Mouse (Mus musculus) gastrocnemius, adult 18-20 months (tissue): ENCODE results near the gene Fbxw5. TPM values are rescaled to one million over a fixed set of nuclear protein-coding genes. Genes with fewer than 3 reads are reported as not detected.
A peak's percentile ranks its signal among the peaks of the same experiment; 100 is the strongest.

Experiments used
- DNase-seq: peaks from one replicate; pipeline ENCODE4 v3.0.0; 2021; ENCODE audit warnings: low spot score
- long read RNA-seq, 2 experiments: library from polyadenylated mRNA; stranded (forward); transcript quantifications; one replicate each; pipeline ENCODE4 v2.0.0; 2021
- total RNA-seq, 2 experiments: library from RNA; stranded (reverse); gene quantifications; 2 replicates each; pipeline ENCODE4 v1.2.3; 2021

Gene Fbxw5
- total RNA-seq = 10 to 100 TPM; 81.5 to 84.3 TPM
- long read RNA-seq, experiment 1, transcript Fbxw5-201 (9 exons, 2,388 nt) = major isoform, 257 of 328 reads
- long read RNA-seq, experiment 1, partial matches to known transcripts = 23 of 328 reads
- long read RNA-seq, experiment 1, other reads (novel, unspliced or antisense) = 46 of 328 reads
- long read RNA-seq, experiment 2, transcript Fbxw5-201 (9 exons, 2,388 nt) = major isoform, 182 of 239 reads
- long read RNA-seq, experiment 2, partial matches to known transcripts = 14 of 239 reads
- long read RNA-seq, experiment 2, other reads (novel, unspliced or antisense) = 43 of 239 reads

DNA sequence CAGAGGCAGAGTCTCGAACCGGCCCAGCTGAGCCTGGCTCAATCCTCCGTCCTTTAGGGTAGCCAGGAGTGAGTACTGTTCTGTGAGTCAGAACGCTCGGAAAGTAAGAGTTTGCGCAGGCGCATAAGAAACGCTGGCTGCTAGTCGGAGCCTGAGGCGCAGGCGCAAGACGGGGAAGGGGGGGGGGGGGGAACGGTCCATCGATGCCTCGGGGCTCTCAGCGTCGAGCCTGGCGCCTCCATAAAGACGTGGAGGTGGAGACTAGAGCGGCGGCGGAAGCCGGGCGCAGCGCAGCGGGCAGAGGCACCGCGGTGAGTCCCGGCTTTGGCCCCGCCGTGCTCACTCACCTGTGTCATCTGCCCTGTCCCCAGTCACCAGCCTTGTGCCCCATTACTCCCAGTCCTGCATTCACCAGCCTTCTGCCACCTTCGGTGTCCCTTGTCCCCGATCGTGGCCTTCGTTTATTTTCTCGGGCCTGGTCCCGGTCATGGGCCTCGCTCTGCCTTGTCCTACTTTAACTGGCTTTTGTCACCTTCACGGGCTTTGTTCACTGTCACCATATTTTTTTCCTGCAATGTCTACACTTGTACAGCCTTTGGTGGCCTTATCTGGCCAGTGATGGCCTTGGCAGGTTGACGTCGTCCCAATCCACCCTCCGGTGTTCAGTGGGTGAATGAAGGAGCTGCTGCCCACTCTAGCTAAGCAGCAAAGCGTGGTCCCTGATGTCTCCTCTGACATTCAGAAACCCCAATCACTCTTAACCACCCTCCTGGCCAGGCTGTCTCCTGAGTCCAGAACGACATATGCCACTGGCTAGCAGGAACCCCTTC, at the start of gene Fbxw5:
Fbxw5 (plus strand) TSS at position 175 of the 830 bp plus-strand sequence.
- DNase-seq = peak; percentile 87

DNA sequence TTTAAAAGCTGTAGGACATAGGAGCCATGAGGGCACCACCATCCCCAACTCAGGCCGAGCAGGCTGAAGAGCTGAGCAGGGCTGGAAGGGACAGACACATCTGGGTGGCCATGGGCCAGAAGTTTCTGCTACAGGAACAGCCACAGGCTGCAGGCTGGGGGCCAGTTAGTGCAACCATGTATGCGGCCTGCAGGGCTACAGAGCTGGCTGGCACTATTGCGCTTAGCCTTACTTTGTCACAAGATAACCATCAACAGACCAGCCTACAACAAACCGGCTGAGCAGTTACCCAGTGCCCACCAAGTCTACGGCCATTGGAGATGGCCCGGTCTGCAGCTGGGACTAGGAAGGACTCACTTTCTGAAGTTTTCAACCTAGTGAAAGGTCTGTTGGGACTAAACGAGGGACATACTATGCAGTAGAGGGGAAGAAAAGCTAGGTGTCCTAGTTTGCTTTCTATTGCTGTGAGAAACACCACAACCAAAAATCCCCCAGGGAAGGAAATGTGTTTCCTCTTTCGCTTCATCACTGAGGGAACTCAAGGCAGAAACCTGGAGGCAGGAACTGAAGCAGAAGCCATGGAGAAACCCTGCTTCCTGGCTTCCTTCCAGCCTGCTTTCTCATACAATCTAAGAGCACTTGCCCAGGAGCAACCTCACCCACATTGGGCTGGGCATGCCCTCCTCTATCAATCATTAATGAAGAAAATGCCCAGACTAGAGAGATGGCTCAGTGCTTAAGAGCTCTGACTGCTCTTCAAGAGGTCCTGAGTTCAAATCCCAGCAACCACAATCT, 49.5 kb upstream of the Fbxw5 start:
- no peak for DNase-seq

DNA sequence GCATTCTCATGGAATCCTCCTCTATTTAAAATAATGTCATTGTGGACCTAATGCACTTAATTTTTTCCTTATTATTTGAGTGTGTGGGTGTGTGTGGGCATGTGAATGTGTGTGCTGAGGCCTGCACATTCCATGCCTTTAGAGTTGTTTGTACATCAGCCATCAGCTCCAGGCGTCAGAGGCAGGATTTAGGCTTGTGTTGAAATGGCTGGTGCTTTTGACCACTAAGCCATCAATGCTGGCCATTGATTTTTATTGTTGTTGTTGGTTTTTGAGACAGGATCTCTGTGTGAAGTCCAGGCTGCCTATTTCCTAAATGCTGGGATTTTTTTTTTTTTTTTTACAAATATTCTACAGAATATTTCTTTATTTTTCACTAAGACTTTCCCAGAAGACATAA, 47.6 kb upstream of the Fbxw5 start:
- DNase-seq = no peak

DNA sequence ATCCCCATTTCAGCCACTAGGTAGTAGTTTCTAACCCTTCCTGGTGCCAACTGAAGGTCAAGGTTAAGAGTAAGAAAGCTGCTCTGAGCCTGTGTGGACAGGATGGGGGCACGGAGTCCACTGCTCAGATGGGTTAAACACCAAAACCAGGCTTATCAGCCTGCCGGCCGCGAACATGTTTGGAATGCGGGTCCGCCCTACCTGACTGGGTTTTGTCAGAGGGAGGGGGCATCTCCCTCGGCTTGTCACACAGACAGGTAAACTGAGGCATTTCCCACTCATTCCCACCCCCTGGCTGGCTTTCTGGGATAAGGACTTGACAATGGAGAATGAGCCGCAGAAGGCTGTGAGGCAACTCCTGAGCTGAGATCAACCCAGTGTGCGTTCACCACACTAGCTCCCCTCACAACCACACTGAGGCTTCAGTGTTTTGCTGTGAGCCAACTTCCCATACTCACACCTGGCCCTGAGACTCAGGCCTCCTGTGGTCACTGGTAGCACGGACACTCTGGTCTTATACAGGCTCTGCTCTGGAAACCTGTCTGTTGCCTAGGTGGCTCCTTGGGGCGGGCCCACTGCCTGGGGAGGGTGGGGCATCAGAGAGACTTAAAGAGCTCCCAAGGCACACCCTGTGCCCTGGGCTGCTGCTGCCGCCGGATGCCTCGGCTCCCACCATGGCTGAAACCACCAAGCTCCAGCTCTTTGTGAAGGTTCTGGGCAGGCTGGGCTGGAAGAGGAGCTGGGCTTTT, 44.2 kb upstream of the Fbxw5 start, which contains the start of gene Clic3:
Clic3 (plus strand) TSS at position 634 of the 749 bp plus-strand sequence.
- DNase-seq = no peak

DNA sequence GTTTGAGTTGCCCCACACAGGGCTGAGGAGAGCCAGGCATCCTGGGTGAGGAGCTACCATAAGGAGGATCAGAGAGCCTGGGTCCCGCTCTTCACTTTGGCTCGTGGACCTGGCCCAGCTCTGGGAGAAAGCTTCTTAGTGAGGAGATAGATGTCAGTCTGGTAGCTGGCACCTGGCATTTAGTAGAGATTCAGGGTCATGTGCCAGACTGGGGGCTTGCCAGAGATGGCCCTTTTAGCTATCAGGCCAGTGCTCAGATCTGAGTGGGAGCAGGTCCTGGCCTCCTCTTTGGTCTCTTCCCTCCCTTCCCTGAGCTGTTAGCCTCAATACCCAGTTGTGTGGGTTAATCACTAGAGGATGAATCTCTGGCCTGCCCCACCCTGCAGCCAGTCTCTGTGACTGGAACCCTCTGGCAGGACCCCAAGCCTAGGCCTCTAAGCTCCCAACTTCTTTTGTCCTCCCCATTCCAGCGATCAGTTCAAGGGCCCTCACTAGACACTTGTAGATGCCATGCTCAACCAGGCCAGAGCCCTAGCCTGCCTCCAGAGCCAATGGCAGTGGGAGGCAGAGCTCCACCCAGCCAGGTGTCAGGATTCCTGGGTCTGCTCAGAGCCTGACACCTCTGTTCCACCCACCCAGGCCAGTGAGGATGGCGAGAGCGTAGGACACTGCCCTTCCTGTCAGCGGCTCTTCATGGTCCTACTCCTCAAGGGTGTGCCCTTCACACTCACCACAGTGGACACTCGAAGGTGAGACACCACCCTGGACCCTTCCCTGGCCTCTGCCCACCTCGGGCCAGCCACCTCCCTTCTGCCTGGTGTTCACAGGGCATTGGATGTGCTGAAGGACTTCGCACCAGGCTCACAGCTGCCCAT, 43.3 kb upstream of the Fbxw5 start:
- no peak for DNase-seq

DNA sequence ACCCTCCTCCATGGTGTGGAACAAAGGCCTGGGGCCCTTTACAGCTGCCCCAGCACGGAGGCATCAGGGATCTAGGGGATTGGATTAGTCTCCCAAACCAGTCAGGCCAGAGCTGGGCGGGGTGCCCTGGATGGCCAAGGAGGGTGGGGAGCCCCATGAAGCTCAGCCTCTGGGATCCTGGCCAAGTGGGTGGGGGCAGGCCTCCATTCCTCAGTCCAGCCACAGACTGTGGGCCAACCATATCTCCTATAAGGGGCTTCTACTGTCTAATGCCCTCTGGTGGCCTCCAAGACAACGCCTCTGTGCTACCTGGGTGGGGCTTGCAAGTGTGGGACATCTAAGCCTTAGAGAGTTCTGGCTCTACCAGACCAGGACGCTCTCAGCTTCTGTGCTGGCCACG, 41.6 kb upstream of the Fbxw5 start:
- DNase-seq = peak; percentile 44

DNA sequence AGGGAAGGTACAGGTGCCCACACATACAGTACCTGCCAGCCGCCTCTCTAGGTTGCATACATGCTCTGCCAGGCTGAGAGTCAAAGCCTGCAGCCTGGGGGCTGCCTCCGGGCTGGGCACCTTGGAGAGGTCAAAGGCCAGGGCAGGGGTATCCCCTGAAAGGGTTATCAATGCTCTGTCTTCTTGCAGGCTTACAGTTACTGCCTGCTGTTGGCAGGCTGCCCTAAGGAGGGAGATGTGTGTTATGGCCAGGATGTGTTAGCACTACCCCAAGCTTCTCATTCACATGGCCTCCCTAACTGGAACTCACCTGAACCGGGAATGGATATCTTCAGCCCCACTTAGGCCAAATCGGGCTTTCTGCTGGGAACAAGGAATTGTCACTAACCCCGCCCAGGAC, 40.4 kb upstream of the Fbxw5 start:
- DNase-seq = peak; percentile 18

DNA sequence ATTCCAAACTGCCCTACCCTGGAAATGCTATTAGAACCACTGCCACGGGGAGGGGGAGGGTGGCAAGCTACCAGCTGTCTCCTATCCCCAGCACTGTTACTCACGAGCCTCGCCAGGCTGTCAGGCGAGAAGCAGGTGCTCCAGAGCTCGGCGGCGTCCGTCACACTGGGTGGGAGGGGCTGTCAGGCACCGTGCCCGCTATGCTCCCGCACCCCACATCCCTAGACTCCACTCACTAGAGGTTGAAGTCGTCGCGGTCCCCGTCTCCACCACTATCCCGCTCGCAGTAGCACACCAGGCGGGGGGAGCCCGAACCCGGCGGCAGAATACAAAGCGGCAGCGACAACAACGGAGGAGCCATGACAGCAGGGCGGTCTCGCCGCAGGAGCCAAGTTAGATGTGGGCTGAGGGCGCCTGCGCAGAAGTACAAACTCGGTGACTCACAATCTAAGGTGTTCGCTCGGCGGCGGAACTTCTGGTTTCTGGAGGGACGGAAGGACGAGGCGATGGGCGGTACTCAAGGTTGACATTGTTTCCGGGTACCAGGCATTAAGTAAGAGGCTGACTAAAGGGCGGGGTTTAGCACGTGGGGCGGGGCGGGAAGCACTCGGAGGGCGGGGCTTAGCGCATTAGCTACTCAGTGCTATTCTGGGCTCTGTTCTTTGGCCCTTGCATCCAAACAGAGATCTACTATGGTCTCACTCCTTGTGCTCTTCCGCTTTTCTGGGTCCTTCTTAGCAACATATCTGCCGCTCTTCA, 39.8 kb upstream of the Fbxw5 start, which contains the start of gene Paxx:
Paxx (minus strand) TSS at position 544 of the 759 bp plus-strand sequence.
- peak; percentile 94 for DNase-seq

DNA sequence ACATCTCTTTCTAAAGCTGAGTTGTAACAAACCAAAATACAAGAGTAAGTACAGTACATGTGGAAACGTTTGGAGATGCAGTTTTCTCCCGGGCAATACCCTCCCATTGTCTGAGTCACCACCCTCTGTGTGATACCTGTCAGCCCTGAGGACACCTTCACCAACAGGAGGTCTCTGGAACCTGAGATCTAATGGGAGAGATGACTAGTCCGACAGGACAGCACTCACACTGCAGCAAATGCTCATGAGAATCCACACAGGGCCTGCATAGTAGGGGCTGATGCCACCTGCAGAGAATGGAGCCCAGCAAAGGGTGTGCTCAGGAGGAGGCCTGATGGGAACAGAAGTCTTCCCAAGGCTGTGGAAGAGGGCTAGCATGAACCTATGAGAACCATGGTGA, 39.1 kb upstream of the Fbxw5 start:
- DNase-seq = no peak

DNA sequence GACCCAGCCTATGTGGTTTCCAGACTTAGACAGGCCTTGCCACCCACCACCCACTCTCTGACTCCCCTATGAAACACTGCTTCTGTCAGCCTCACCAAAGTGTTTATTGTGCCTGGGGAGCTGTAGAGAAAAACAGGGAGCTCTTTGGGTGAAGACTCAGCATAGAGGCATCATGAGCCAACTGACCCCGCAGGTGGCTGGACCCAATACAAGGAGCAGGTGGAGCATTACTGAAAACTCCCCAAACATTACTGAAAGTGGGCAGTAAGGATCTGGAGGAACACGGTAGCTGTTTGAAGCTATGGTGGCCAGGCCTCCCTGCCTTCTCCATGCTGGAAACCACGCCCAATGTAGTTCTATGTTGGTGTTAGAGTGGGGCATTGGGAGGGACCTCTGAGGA, 36.9 kb upstream of the Fbxw5 start:
- no peak for DNase-seq

DNA sequence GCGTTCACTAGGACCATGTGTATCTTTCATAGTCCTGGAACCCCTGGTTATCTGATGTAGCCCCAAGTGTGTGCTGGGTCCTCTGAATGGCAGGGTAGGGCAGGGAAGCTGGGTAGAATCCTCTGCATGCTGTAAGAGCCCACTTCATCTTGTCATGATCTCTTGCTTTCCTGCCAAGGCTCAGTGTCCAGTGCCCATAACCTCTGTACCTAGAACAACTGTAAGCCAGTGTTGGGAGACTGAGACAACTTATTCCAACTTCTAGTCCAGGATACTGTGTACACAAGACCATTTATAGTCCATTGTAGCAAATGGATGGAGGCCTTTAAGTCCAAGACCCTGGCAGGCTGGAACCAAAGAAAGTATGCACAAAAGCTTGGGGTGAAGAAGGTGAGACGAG, 35.3 kb upstream of the Fbxw5 start:
- no peak for DNase-seq

DNA sequence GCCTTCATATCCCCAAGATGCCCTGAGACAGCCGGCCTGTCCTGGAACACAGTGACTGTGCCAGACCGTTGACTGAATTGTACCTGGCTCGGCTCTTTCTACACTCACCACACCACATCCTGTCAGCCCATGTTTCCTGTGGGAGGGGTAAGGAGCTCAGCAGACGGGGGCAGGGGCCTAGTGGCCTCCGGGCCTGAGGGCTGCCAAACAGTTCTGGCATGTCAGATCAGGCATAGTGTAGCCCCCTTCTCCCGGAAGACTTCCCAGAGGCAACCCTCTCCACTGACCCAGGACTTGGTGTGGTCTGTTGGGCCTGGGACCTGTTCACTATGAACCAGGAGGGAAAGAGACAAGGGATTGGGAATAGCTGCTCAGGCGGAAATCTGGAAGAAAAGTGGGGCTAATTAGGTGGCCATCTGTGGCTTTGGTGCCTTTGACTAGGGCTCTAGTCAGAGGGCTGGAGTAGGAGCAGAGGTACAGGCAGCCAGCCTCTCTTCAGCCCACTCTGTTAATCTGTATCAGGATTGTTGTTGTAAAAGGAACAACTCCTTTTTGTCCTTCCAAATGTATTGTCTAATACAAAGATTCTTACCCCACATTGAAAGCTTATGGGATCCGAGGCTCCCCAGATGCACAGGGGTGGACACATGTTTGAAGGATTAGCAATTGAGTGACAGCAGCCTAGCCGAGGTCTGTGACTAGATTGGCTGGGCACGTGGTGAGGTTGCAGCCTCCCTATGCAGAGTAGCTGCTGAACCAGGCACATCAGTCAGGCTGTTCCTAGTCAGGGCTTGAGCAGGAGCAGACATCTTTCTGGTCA, 34.5 kb upstream of the Fbxw5 start:
- no peak for DNase-seq

DNA sequence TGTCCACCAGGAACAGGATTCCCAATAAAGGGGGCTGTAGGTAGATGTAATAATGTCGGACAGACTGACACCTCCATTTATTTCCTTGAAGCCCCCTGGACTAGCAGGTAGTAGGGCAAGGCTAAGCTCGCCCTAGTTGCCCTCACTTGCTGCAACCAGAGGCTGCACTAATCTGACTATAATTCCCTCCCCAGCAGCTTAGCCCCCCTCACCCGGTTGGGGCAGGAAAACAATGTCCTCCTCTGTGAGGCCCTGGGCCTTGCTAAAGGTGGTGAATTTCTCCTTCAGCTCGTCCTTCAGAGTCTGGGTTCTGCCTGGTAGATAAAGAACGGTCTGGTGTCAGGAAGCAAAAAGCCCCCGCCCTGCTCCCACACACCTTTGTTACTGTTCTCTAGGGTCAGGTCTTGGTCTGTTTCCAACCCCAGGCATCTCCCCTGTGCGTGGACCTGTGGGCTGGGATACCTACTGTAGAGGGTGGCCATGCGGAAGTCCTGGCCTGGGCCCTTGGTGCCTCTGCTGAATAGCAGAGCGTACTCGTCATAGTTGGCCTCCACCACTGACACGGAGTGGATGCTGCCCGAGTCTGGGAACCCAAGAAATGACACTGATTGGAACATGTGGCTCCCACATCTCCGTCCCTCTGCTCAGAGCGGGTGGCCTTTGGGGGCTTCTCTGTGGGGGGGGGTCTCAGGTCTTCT, 32.8 kb upstream of the Fbxw5 start:
- no peak for DNase-seq

DNA sequence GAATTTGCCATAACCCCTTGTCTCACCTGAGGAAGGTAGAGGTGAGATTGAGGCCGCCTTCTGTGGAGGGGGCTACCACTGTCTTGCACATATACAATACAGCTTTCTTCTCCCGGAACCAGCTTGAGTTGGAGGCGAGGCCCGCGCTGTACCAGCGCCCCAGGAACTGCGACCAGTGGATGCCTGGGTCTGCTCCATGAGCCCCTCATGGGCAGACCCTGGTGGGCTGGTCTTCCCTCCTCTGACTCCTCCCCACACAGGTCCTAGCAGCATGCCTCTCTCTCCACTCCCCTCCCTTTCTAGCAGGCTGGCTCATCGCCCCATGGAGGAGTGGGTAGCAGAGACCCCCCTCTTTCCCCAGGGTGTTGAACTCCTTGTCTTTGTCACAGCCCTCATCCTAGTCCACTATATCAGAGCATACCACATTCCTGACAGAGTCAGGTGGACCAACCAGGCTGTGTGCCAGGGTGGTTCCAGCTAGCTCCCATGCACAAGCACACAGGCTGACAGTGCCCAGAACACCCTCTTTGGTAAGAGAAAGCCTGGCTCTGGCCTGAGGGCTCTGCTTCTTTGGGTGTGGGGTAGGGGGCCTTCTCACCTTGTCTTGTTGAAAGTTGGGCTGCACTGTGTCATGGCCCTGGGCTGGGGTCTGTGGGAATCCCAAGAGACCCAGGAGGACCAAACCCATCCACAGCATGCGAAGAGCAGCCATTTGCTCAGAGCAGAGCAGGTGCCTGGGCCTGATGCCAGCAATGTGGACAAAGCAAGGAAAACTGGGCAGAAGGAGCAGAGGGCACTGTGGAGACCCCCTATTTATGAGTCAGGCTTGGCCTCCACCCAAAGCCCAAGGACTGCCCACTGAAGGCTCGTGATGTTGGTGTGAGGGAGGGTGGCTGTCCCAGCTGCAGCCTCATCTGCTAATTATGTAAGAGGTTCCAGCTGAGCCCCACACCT, 31.3 kb upstream of the Fbxw5 start:
- DNase-seq = no peak

DNA sequence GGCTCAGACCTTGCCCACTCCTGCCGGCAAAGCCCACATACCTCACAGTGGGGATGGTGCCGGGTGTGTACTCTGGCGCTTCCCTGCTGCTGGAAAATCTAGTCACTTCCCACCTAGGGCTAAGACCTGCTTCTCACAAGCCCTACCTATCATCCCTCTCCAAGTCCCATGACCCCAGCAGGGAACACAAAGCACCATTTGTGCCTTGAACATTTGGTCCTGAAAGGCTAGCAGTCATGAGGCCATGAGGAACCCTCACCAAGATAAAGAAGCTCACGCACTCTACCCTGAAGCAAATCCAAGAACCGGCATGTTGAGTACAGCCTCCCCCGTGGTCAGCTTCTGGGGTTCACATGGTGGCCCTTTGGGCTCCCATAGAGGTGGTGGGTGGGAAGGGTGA, 30.6 kb upstream of the Fbxw5 start, which contains the start of gene Ptgds:
Ptgds (minus strand) TSS at position 78 of the 400 bp plus-strand sequence.
- DNase-seq = no peak

DNA sequence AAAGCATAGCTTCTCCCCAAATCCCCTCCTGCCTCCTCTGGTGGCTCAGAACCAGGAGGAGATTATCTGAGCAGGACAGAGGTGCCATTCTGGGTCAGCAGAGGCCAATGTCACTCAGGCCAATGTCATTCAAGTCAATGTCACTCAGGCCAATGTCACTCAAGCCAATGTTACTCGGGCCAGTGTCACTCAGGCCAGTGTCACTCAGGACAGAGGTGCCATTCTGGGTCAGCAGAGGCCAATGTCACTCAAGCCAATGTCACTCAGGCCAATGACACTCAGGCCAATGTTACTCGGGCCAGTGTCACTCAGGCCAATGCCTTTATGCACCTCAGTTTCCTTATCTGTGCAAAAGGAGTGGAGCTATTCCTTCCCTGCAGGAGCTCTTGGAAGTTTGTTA, 28.0 kb upstream of the Fbxw5 start:
- DNase-seq = no peak

DNA sequence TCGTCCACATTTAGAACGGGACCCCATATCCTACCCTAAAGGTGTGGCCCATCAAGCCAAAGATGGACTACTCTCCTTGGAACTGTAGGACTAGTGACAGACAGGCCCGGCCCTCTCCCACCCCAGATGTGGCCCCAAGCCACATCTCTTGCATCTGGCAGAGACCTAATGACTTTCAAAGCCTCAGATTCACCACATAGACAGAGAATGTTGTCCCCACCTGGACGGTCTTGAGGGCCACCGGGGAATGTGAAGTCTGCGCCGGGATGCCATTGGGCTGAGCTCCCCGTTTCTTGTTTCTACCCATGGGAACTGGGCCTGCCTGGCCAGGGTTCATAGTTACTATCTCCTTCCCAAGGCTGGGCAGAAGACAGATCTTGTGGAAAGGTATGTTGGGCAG, 23.0 kb upstream of the Fbxw5 start:
- no peak for DNase-seq
